9 mouse cellular contexts compared by ENCODE assay signal in genomic region chr19:16132791-16132864, GRCm38 (mm10). TPM values are rescaled to one million over a fixed set of nuclear protein-coding genes. Genes with fewer than 3 reads are reported as not detected.
DNase-seq lines count a peak whose midpoint lies in the region; ATAC-seq and TF ChIP-seq lines count a peak whose summit lies in the region.
"Had no signal": no experiment of that assay in that cellular context is flagged by ENCODE, and none has a peak within 500 bp of the region (broad histone marks: within the 10 kb centered on the region; RNA-seq: fewer than 3 reads in every experiment).

Gene Gnaq (plus strand): TSS chr19:16132831.

- intact Hi-C loops in left cerebral cortex, postnatal 10 days (cut with DNase I) = loop anchor here (5.0 to 10.0 kb wide), 3 partner anchors 70 to 465 kb away; no protein-coding TSS in a partner anchor

- TF ChIP-seq POLR2A in myocyte (IDR thresholded peaks at IDR 0.05; ENCODE audit: insufficient read length, low read depth) = no peak

- no peak for DNase-seq in kidney, postnatal 0 days (ENCODE audit: low spot score)
- no peak for DNase-seq in kidney, adult 9 months
- no peak for DNase-seq in left cerebral cortex, postnatal 10 days (ENCODE audit: extremely low spot score in 1 of 2, low spot score in 2 of 2)
- no peak for DNase-seq in thymus, postnatal 25 days
- DNase-seq in cerebellum, postnatal 4 days (ENCODE audit: low spot score in 2 of 2) = no peak

- peaks cover 19% of the 10 kb centered on the region; the same call in 1 of the 2 replicates for H3K4me1 ChIP-seq in kidney, postnatal 0 days (replicated peaks; ENCODE audit: insufficient read depth, low read length)
- peaks cover 4% of the 10 kb centered on the region; the same call in 1 of the 2 replicates for H3K4me1 ChIP-seq in brown adipose tissue, adult 24 weeks (ENCODE audit: control insufficient read depth, insufficient read depth, insufficient read length, low read length)
- H3K4me1 ChIP-seq in heart, embryonic 12.5 days (replicated peaks) = peaks cover 32% of the 10 kb centered on the region

- H3K27me3 ChIP-seq in kidney, postnatal 0 days (ENCODE audit: insufficient read depth, low read length) = no peaks in the 10 kb centered on the region
- H3K27me3 ChIP-seq in heart, embryonic 12.5 days (replicated peaks) = no peaks in the 10 kb centered on the region
- no peaks in the 10 kb centered on the region for H3K27me3 ChIP-seq in myocyte (ENCODE audit: control insufficient read depth, insufficient read depth, insufficient read length)

- no peaks in the 10 kb centered on the region for H3K36me3 ChIP-seq in kidney, postnatal 0 days (ENCODE audit: insufficient read depth, low read length)
- no peaks in the 10 kb centered on the region for H3K36me3 ChIP-seq in heart, embryonic 12.5 days
- H3K36me3 ChIP-seq in myocyte (ENCODE audit: control insufficient read depth, insufficient read depth) = no peaks in the 10 kb centered on the region

- peaks cover 41% of the 10 kb centered on the region for H3K79me2 ChIP-seq in myocyte (ENCODE audit: control insufficient read depth, insufficient read depth)

- ATAC-seq in kidney, postnatal 0 days (replicated peaks; ENCODE audit: low FRiP score, low read depth) = no peak
- ATAC-seq in heart, embryonic 12.5 days (ENCODE audit: insufficient number of reproducible peaks, low FRiP score) = no peak

- H3K4me3 ChIP-seq in kidney, postnatal 0 days (replicated peaks; ENCODE audit: low read depth, low read length) = peak within 1 kb of the TSS; percentile 99
- H3K4me3 ChIP-seq in brown adipose tissue, adult 24 weeks (ENCODE audit: insufficient read depth, low read depth, low read length) = peak within 1 kb of the TSS; percentile 97
- H3K4me3 ChIP-seq in heart, embryonic 12.5 days = peak within 1 kb of the TSS; percentile 87
- H3K4me3 ChIP-seq in myocyte = peak within 1 kb of the TSS; percentile 51

- H3K9ac ChIP-seq in kidney, postnatal 0 days (ENCODE audit: low read depth, low read length) = peak within 1 kb of the TSS; percentile 94
- peak within 1 kb of the TSS; percentile 95 for H3K9ac ChIP-seq in heart, embryonic 12.5 days

- H3K9me3 ChIP-seq in kidney, postnatal 0 days (replicated peaks; ENCODE audit: low read length) = no peaks in the 10 kb centered on the region
- no peaks in the 10 kb centered on the region for H3K9me3 ChIP-seq in heart, embryonic 12.5 days (replicated peaks)

- peak within 1 kb of the TSS; percentile 64 for H3K4me2 ChIP-seq in kidney, postnatal 0 days (ENCODE audit: low read length)
- H3K4me2 ChIP-seq in heart, embryonic 12.5 days = peak within 1 kb of the TSS; percentile 90
- peak within 1 kb of the TSS; percentile 95 for H3K4me2 ChIP-seq in myocyte (ENCODE audit: low read depth)

- H3ac ChIP-seq in myocyte (ENCODE audit: control insufficient read depth, insufficient read length) = peak within 1 kb of the TSS; percentile 81

- peak within 1 kb of the TSS; percentile 97 for H3K27ac ChIP-seq in kidney, postnatal 0 days
- peak within 1 kb of the TSS; percentile 90 for H3K27ac ChIP-seq in brown adipose tissue, adult 24 weeks (replicated peaks; ENCODE audit: low read depth, low read length)
- H3K27ac ChIP-seq in heart, embryonic 12.5 days (ENCODE audit: poor library complexity, severe bottlenecking) = peak within 1 kb of the TSS; percentile 94

- 0% methylated on average over 3 of the region's 14 CpGs for WGBS in kidney, postnatal 0 days
- whole genome bisulfite sequencing in heart, embryonic 12.5 days = 17% methylated on average over 12 of the region's 14 CpGs

- no peak for TF ChIP-seq CTCF in kidney, postnatal 0 days (IDR thresholded peaks at IDR 0.05; ENCODE audit: low read depth)

TF ChIP-seq in myocyte, 11 proteins besides CTCF, POLR2A, EP300 and RAD21:
- TF ChIP-seq REST (IDR thresholded peaks at IDR 0.05; ENCODE audit: insufficient read depth, insufficient read length) = no peak
- TF ChIP-seq SRF (IDR thresholded peaks at IDR 0.05; ENCODE audit: control insufficient read depth, insufficient read length, low read depth) = no peak
- TF ChIP-seq MYOD1 (IDR thresholded peaks at IDR 0.05; ENCODE audit: control insufficient read depth in 1 of 3, insufficient read length in 2 of 3, low read depth in 2 of 3) = no peak
- no peak for TF ChIP-seq MYOG (IDR thresholded peaks at IDR 0.05; ENCODE audit: control insufficient read depth in 1 of 3, insufficient read depth in 1 of 3, insufficient read length in 2 of 3, low read depth in 2 of 3)
- TF ChIP-seq TCF12 (IDR thresholded peaks at IDR 0.05; ENCODE audit: insufficient read depth, poor library complexity, severe bottlenecking) = no peak

RNA-seq across cellular contexts. Expression of gene Gnaq, which starts in this region (rescaled TPM):
- 27.2 and 30.0 TPM in 2 replicates for polyA plus RNA-seq in kidney, postnatal 0 days (2015; fragmentation: Nextera tagmentation; extraction: Ambion mirVana)
- polyA plus RNA-seq in brown adipose tissue, adult 24 weeks (2012; ENCODE audit: insufficient read depth, insufficient read length, missing spikeins) = 19.4 and 23.8 TPM in 2 replicates
- 18.1 and 18.7 TPM in 2 replicates for polyA plus RNA-seq in heart, embryonic 12.5 days (2016; fragmentation: Nextera tagmentation; extraction: Ambion mirVana)
- 100 to 1,000 TPM; 197 to 209 TPM for total RNA-seq in left cerebral cortex, postnatal 10 days (2021)
- 8.3 TPM for polyA plus RNA-seq in myocyte (2012; fragmentation: generic; extraction: Trizol)
- total RNA-seq: MEL had no signal
